Mouse (Mus musculus): ENCODE results near the gene Thap7.
"Not testable (repeated sequence)": the region's sequence is repeated elsewhere in the genome, so short reads cannot be mapped to it uniquely, and the experiment has no call there.

Gene Thap7

GRCm38 (mm10) chr16:17530640-17531288 is at the start of gene Thap7:
Gene Thap7 (minus strand): TSS chr16:17531136.
- DNase-seq (ENCODE audit: low read depth, low spot score), result peak; percentile 97

- no peak for DNase-seq (ENCODE audit: low read depth, low spot score)
Observed at GRCm38 (mm10) chr16:17576825-17577215, 45.9 kb upstream of the Thap7 start.

- no peak for DNase-seq (ENCODE audit: low read depth, low spot score)
Observed at GRCm38 (mm10) chr16:17575870-17576824, 45.2 kb upstream of the Thap7 start.

- DNase-seq (ENCODE audit: low read depth, low spot score), result no peak
Observed at GRCm38 (mm10) chr16:17566186-17566585, 35.2 kb upstream of the Thap7 start.

- no peak for DNase-seq (ENCODE audit: low read depth, low spot score)
Observed at GRCm38 (mm10) chr16:17564771-17565170, 33.8 kb upstream of the Thap7 start.

- DNase-seq (ENCODE audit: low read depth, low spot score), result no peak
Observed at GRCm38 (mm10) chr16:17564221-17564620, 33.3 kb upstream of the Thap7 start.

GRCm38 (mm10) chr16:17563580-17563979 is 32.6 kb upstream of the Thap7 start:
- no peak for DNase-seq (ENCODE audit: low read depth, low spot score)

- no peak for DNase-seq (ENCODE audit: low read depth, low spot score)
Observed at GRCm38 (mm10) chr16:17561751-17562208, 30.8 kb upstream of the Thap7 start, which contains the start of gene P2rx6. Gene P2rx6 (plus strand): TSS chr16:17561885.

- no peak for DNase-seq (ENCODE audit: low read depth, low spot score)
Observed at GRCm38 (mm10) chr16:17561128-17561750, 30.3 kb upstream of the Thap7 start, which contains the start of gene Lrrc74b. Gene Lrrc74b (minus strand): TSS chr16:17561247.

GRCm38 (mm10) chr16:17559396-17560027 is 28.6 kb upstream of the Thap7 start:
- no peak for DNase-seq (ENCODE audit: low read depth, low spot score)

GRCm38 (mm10) chr16:17558811-17559210 is 27.9 kb upstream of the Thap7 start:
- DNase-seq (ENCODE audit: low read depth, low spot score), result no peak

- peak; percentile 56 for DNase-seq (ENCODE audit: low read depth, low spot score)
Observed at GRCm38 (mm10) chr16:17557947-17558480, 27.1 kb upstream of the Thap7 start.

- no peak for DNase-seq (ENCODE audit: low read depth, low spot score)
Observed at GRCm38 (mm10) chr16:17556907-17557306, 26.0 kb upstream of the Thap7 start.

- DNase-seq (ENCODE audit: low read depth, low spot score), result no peak
Observed at GRCm38 (mm10) chr16:17556180-17556579, 25.2 kb upstream of the Thap7 start.

- DNase-seq (ENCODE audit: low read depth, low spot score), result not testable (repeated sequence)
Observed at GRCm38 (mm10) chr16:17554702-17555101, 23.8 kb upstream of the Thap7 start.

GRCm38 (mm10) chr16:17553910-17554685 is 23.2 kb upstream of the Thap7 start:
- DNase-seq (ENCODE audit: low read depth, low spot score), result peak; percentile 92

GRCm38 (mm10) chr16:17552837-17553236 is 21.9 kb upstream of the Thap7 start:
- DNase-seq (ENCODE audit: low read depth, low spot score), result no peak

- DNase-seq (ENCODE audit: low read depth, low spot score), result no peak
Observed at GRCm38 (mm10) chr16:17542632-17543031, 11.7 kb upstream of the Thap7 start.

GRCm38 (mm10) chr16:17536584-17536983 is 5.6 kb upstream of the Thap7 start:
- no peak for DNase-seq (ENCODE audit: low read depth, low spot score)

GRCm38 (mm10) chr16:17532676-17533329 is 1.9 kb upstream of the Thap7 start:
- no peak for DNase-seq (ENCODE audit: low read depth, low spot score)

Data from CD4-positive helper T cell, adult 2 months (primary cell).